Mouse (Mus musculus): ENCODE data around the gene Krt15.

Gene Krt15

GRCm38 (mm10) chr11:100135731-100136130, at the start of gene Krt15:
Krt15 (minus strand) TSS chr11:100135928.
- DNase-seq (ENCODE audit: low spot score in 2 of 2): no peak

GRCm38 (mm10) chr11:100181725-100182124, 46.0 kb upstream of the Krt15 start:
- DNase-seq (ENCODE audit: low spot score in 2 of 2): no peak

- DNase-seq (ENCODE audit: low spot score in 2 of 2): peak in 1 of 2 experiments; percentile 44
Observed at GRCm38 (mm10) chr11:100179260-100179659, 43.5 kb upstream of the Krt15 start.

GRCm38 (mm10) chr11:100178307-100178706, 42.6 kb upstream of the Krt15 start:
- peak; percentile 31 to 56 for DNase-seq (ENCODE audit: low spot score in 2 of 2)

- no peak for DNase-seq (ENCODE audit: low spot score in 2 of 2)
Observed at GRCm38 (mm10) chr11:100176791-100177190, 41.1 kb upstream of the Krt15 start.

- peak; percentile 78 to 80 for DNase-seq (ENCODE audit: low spot score in 2 of 2)
Observed at GRCm38 (mm10) chr11:100168765-100169762, 33.3 kb upstream of the Krt15 start.

GRCm38 (mm10) chr11:100168071-100168470, 32.3 kb upstream of the Krt15 start:
- no peak for DNase-seq (ENCODE audit: low spot score in 2 of 2)

- DNase-seq (ENCODE audit: low spot score in 2 of 2): no peak
Observed at GRCm38 (mm10) chr11:100164392-100164791, 28.7 kb upstream of the Krt15 start.

- no peak for DNase-seq (ENCODE audit: low spot score in 2 of 2)
Observed at GRCm38 (mm10) chr11:100157908-100158477, 22.3 kb upstream of the Krt15 start.

- no peak for DNase-seq (ENCODE audit: low spot score in 2 of 2)
Observed at GRCm38 (mm10) chr11:100157331-100157730, 21.6 kb upstream of the Krt15 start.

GRCm38 (mm10) chr11:100155497-100156255, 19.9 kb upstream of the Krt15 start:
- no peak for DNase-seq (ENCODE audit: low spot score in 2 of 2)

GRCm38 (mm10) chr11:100148615-100149330, 13.0 kb upstream of the Krt15 start, which contains the start of gene Krt19:
Krt19 (minus strand) TSS chr11:100148665.
- DNase-seq (ENCODE audit: low spot score in 2 of 2): no peak

GRCm38 (mm10) chr11:100147566-100148353, 12.0 kb upstream of the Krt15 start:
- DNase-seq (ENCODE audit: low spot score in 2 of 2): no peak

- no peak for DNase-seq (ENCODE audit: low spot score in 2 of 2)
Observed at GRCm38 (mm10) chr11:100145858-100146560, 10.3 kb upstream of the Krt15 start.

GRCm38 (mm10) chr11:100145104-100145503, 9.4 kb upstream of the Krt15 start:
- DNase-seq (ENCODE audit: low spot score in 2 of 2): no peak

- DNase-seq (ENCODE audit: low spot score in 2 of 2): no peak
Observed at GRCm38 (mm10) chr11:100140966-100141365, 5.2 kb upstream of the Krt15 start.

- DNase-seq (ENCODE audit: low spot score in 2 of 2): no peak
Observed at GRCm38 (mm10) chr11:100139391-100139790, 3.7 kb upstream of the Krt15 start.

- no peak for DNase-seq (ENCODE audit: low spot score in 2 of 2)
Observed at GRCm38 (mm10) chr11:100138809-100139208, 3.1 kb upstream of the Krt15 start.

- DNase-seq (ENCODE audit: low spot score in 2 of 2): peak in 1 of 2 experiments; percentile 32
Observed at GRCm38 (mm10) chr11:100137693-100138092, 2.0 kb upstream of the Krt15 start.

- DNase-seq (ENCODE audit: low spot score in 2 of 2): no peak
Observed at GRCm38 (mm10) chr11:100136559-100136958, 831 bp upstream of the Krt15 start.
